Mouse (Mus musculus) heart, postnatal 0 days (tissue): ENCODE results near the gene Dis3.

Source experiments
- CTCF ChIP-seq: IDR thresholded peaks from 2 replicates; pipeline ENCODE4 v1.5.1; 2016; ENCODE audit warnings: antibody characterized with exemption, control low read depth, low read depth
- EP300 ChIP-seq: IDR thresholded peaks from 2 replicates; pipeline ENCODE4 v1.6.1; 2016; ENCODE audit warnings: antibody characterized with exemption, low read depth

DNA sequence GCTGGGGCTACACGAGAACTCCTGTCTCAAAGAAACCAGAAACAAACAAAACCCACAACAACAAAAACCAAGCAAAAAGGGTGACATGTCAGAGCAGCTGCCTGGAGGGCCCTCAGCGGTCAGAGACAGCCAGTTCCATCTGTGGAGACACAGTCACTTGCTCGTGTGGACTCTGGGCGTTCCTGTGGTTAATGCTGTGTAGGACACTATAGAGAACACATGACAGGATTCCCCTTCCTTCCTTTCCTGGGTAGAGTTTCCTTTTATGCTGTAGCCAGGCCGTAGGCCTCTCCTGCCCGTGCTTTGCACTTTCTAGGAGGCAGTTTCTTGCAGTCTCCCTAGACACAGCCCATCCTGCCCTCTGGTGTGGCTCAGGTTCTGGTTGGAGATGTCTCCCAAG, 9.2 kb upstream of the Dis3 start:
- TF ChIP-seq EP300 (no peak), CTCF (no peak)
